8 mouse cellular contexts compared by ENCODE assay signal in genomic region chr19:60144336-60144989, GRCm38 (mm10).
A peak's percentile ranks its signal among the peaks of the same experiment; 100 is the strongest.
DNase-seq lines count a peak whose midpoint lies in the region; ATAC-seq and TF ChIP-seq lines count a peak whose summit lies in the region.

No protein-coding gene starts in this region.

- H3K27me3 ChIP-seq in embryonic facial prominence, embryonic 11.5 days (ENCODE audit: control insufficient read depth, insufficient read depth, low read length): peaks cover 16% of the 10 kb centered on the region
- peaks cover 26% of the 10 kb centered on the region for H3K27me3 ChIP-seq in intestine, postnatal 0 days (replicated peaks; ENCODE audit: control insufficient read depth, insufficient read depth, low read length)
- peaks cover 38% of the 10 kb centered on the region for H3K27me3 ChIP-seq in midbrain, embryonic 11.5 days (ENCODE audit: control insufficient read depth, insufficient read depth, low read length)

- no peaks in the 10 kb centered on the region for H3K36me3 ChIP-seq in embryonic facial prominence, embryonic 11.5 days (replicated peaks; ENCODE audit: control insufficient read depth, insufficient read depth, low read depth, low read length)
- H3K36me3 ChIP-seq in intestine, postnatal 0 days (ENCODE audit: control insufficient read depth, insufficient read depth): no peaks in the 10 kb centered on the region
- no peaks in the 10 kb centered on the region for H3K36me3 ChIP-seq in midbrain, embryonic 11.5 days (ENCODE audit: control insufficient read depth, insufficient read depth, low read length)

- DNase-seq in 3134 (ENCODE audit: extremely low read depth, insufficient read length, low spot score): peak; percentile 37
- DNase-seq in adrenal gland, postnatal 25 days: peak; percentile 78
- DNase-seq in embryonic facial prominence, embryonic 11.5 days (ENCODE audit: low spot score): peak; percentile 95
- peak; percentile 73 to 79 for DNase-seq in left cerebral cortex, postnatal 36 days (ENCODE audit: low spot score in 2 of 2)
- peak; percentile 98 for DNase-seq in midbrain, embryonic 11.5 days (ENCODE audit: low spot score, missing footprints)
- peak; percentile 80 for DNase-seq in skeletal muscle tissue, adult 2 months (ENCODE audit: low read depth, low spot score)

- H3K27ac ChIP-seq in embryonic facial prominence, embryonic 11.5 days (replicated peaks; ENCODE audit: low read depth, low read length): no peak overlapping the region
- H3K27ac ChIP-seq in intestine, postnatal 0 days (ENCODE audit: low read depth, low read length): no peak overlapping the region
- H3K27ac ChIP-seq in midbrain, embryonic 11.5 days (ENCODE audit: low read depth, low read length): no peak overlapping the region

- no peaks in the 10 kb centered on the region for H3K9me3 ChIP-seq in embryonic facial prominence, embryonic 11.5 days (replicated peaks; ENCODE audit: control insufficient read depth, low read length)
- H3K9me3 ChIP-seq in intestine, postnatal 0 days (ENCODE audit: control insufficient read depth): no peaks in the 10 kb centered on the region
- H3K9me3 ChIP-seq in midbrain, embryonic 11.5 days (ENCODE audit: control insufficient read depth, low read length): no peaks in the 10 kb centered on the region

- 0 out of 2 replicates have a peak overlapping the region, but pooled peaks have one; percentile 7 for H3K9ac ChIP-seq in embryonic facial prominence, embryonic 11.5 days (replicated peaks; ENCODE audit: low read length)
- H3K9ac ChIP-seq in intestine, postnatal 0 days (ENCODE audit: low read depth, low read length): no peak overlapping the region
- H3K9ac ChIP-seq in midbrain, embryonic 11.5 days (ENCODE audit: low read length): no peak overlapping the region

- peak; percentile 96 for TF ChIP-seq CTCF in intestine, postnatal 0 days (IDR thresholded peaks at IDR 0.05; ENCODE audit: low read depth)

- H3K4me2 ChIP-seq in embryonic facial prominence, embryonic 11.5 days (ENCODE audit: low read depth, low read length): peak overlapping the region; percentile 16
- peak overlapping the region; percentile 35 for H3K4me2 ChIP-seq in intestine, postnatal 0 days (replicated peaks; ENCODE audit: low read depth)
- H3K4me2 ChIP-seq in midbrain, embryonic 11.5 days: peak overlapping the region; percentile 39

- WGBS in embryonic facial prominence, embryonic 11.5 days: 5% methylated on average over 20 of the region's 20 CpGs
- WGBS in intestine, postnatal 0 days: 7% methylated on average over 20 of the region's 20 CpGs
- 7% methylated on average over 20 of the region's 20 CpGs for WGBS in midbrain, embryonic 11.5 days

- no peak for ATAC-seq in embryonic facial prominence, embryonic 11.5 days (replicated peaks; ENCODE audit: insufficient number of reproducible peaks, low FRiP score, low TSS enrichment, low read depth)
- peak; percentile 96 for ATAC-seq in granulocyte monocyte progenitor cell, adult 5-6 weeks (replicated peaks; ENCODE audit: poor library complexity, severe bottlenecking)
- ATAC-seq in intestine, postnatal 0 days: peak; percentile 54; the same call in 1 of the 2 replicates
- ATAC-seq in midbrain, embryonic 11.5 days (ENCODE audit: low FRiP score): peak; percentile 50; the same call in 1 of the 2 replicates

- peak overlapping the region; percentile 21; the same call in 1 of the 2 replicates for H3K4me3 ChIP-seq in embryonic facial prominence, embryonic 11.5 days (ENCODE audit: low read depth, low read length)
- no peak overlapping the region for H3K4me3 ChIP-seq in intestine, postnatal 0 days (ENCODE audit: low read depth, low read length)
- H3K4me3 ChIP-seq in midbrain, embryonic 11.5 days (ENCODE audit: low read depth, low read length): peak overlapping the region; percentile 20; the same call in 1 of the 2 replicates

- intact Hi-C loops in left cerebral cortex, postnatal 36 days (cut with DNase I): loop anchor here (1.0 to 5.0 kb wide), 3 partner anchors 168 to 726 kb away; no protein-coding TSS in a partner anchor

- no peaks in the 10 kb centered on the region for H3K4me1 ChIP-seq in embryonic facial prominence, embryonic 11.5 days (ENCODE audit: control insufficient read depth, insufficient read depth, low read length)
- H3K4me1 ChIP-seq in intestine, postnatal 0 days (replicated peaks; ENCODE audit: control insufficient read depth, insufficient read depth, low read length): no peaks in the 10 kb centered on the region
- H3K4me1 ChIP-seq in midbrain, embryonic 11.5 days (ENCODE audit: control insufficient read depth, insufficient read depth, low read length): peaks cover 3% of the 10 kb centered on the region; the same call in 1 of the 2 replicates

Comparison
In these comparisons a context has a peak if more than half of its experiments do, and no peak if none do; other contexts are left out.
1. DNase-seq: peak in every context shown above with its lines; median percentile 98 in midbrain, embryonic 11.5 days; 95 in embryonic facial prominence, embryonic 11.5 days; 80 in skeletal muscle tissue, adult 2 months; 78 in adrenal gland, postnatal 25 days; 76 in left cerebral cortex, postnatal 36 days; 37 in 3134.